Mouse (Mus musculus) embryo, embryonic 9.5 days (tissue): Measurements from ENCODE around the gene Kalrn.

Experiments used
- DNase-seq: peaks from one replicate; pipeline ENCODE4 v3.0.0-alpha.2; 2017; ENCODE audit errors: extremely low spot score

The Kalrn gene

GRCm38 (mm10) chr16:33939133-33939531 lies 634.2 kb downstream of the Kalrn start:
- DNase-seq: no peak

- no peak for DNase-seq
Measured at GRCm38 (mm10) chr16:33938311-33939132, 634.8 kb downstream of the Kalrn start.

- DNase-seq: no peak
Measured at GRCm38 (mm10) chr16:33937567-33937966, 635.8 kb downstream of the Kalrn start.

DNA sequence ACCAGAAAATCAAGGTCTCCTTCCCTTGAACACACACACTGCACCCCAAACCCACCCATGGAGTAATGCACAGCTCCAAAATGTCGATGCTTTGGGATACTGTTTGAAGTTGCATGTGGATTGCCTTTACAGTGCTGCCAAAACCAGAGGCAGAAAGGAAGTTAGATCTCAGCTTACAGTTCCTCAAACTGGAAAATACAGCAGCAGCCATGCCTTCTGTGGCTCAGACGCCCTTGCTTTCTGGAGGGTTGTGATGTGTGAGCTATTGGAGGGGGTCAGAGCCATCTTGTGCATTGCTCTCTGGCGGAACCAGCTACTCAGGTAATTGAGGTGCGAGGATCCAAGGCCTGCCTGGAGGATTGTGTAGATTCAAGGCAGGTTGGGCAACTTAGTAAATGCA lies 636.4 kb downstream of the Kalrn start:
- no peak for DNase-seq

DNA sequence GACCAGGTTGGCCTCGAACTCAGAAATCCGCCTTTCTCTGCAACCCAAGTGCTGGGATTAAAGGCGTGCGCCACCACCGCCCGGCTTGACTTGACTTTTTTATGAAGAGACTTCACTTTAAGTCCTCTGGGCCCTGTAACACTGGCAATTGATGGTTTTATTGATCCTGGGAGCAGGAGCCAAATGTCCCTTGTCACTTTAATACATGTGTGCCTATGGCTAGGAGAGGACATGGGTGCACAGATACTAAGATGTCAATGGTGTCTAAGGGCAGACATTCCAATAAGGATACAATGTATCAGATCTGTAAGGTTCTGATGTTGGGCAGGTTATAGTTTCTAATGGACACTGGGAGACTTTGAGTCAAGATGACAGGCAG lies 637.9 kb downstream of the Kalrn start:
- DNase-seq: no peak

GRCm38 (mm10) chr16:33934701-33935406 lies 638.5 kb downstream of the Kalrn start:
- DNase-seq: no peak

DNA sequence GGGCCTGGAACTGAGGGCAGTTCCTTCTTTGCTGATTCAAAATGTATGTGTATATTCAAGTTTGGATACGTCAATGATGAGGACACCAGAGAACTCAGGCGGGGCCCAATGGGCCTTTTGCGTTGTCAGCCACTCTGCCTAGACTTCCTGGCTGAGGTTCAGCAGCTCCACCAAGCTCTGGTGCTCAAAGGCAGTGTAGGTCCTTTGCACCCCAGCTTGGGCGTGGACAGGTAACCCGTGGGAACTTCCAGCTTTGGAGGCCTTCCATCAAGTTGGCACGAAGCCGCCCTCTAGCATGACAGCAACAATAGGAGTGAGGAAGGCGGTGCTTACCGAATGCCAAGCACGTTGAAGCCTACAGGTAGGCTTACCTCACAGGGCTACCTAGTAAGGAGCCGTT lies 639.9 kb downstream of the Kalrn start:
- no peak for DNase-seq

DNA sequence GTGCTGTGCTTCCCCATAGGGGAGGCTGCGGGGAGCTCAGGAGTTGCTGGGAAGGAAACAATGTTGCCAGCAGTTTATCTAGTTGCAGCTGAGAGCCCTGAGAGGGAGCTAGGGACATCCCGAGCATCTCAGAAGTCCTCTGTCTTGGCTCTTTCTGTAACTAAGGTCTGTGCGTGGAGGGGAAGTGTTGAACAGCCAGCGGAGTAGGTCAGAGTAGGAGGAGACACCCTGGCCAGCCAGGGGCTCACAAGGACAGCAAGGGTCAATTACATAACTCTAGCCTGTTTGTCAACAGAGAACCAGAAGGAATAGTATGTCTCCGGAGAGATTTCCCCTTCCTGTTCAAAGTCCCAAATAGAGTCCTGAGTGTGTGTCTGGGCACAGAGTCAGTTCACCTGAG lies 641.2 kb downstream of the Kalrn start:
- no peak for DNase-seq

GRCm38 (mm10) chr16:33931682-33932081 lies 641.6 kb downstream of the Kalrn start:
- no peak for DNase-seq

DNA sequence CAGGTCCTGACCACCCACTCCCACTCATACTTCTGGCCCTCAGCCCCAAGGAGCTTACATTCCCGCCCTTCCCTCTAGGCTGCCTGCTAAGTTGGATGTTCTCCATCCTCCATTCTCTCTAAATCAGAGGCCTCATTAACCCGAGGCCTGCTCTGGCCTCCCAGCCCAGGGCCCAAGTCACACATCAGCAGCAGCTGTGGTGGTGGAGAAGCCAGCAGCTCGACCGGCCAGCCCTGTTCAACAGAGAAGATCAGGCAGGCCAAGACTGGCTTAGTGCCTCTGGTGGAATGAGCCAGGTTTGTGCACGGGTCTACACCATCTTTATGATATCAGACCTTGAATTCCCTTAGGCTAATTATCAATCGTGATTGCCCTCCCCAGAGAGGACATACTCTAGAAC lies 642.5 kb downstream of the Kalrn start:
- DNase-seq: no peak

DNA sequence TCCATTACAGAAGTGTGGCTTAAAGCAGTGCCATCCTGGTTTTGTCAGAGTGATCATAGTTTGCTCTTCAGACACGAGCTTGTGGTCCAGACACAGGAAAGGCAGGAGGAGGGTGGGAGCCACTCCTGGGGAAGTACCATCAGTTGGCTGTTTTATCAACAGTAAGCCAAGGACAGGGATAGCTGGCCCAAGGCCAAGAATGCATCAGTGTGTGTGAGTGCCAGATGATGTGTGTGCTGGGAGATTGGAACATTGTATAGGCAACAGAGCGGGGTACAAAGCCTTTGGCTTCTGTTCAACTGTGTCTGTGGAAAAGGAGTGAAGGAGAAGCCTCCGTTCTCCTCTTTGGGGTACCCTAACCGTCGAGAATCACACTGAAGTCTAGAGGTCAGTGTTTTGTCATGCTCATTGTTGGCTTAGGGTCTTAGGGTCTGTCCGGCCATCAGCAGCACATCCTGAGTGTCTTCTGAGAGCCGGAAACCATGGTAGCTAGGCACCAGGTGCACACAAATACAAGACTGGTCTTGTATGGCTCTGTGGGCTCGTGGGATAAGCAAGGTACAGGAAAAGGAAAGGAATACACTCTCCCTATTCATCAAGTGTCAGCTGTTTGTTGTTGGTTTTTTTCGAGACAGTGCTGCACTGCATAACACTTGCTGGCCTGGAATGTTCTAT lies 644.4 kb downstream of the Kalrn start:
- no peak for DNase-seq

GRCm38 (mm10) chr16:33927263-33927824 lies 646.0 kb downstream of the Kalrn start:
- DNase-seq: no peak

- DNase-seq: no peak
Measured at GRCm38 (mm10) chr16:33923758-33924157, 649.6 kb downstream of the Kalrn start.

DNA sequence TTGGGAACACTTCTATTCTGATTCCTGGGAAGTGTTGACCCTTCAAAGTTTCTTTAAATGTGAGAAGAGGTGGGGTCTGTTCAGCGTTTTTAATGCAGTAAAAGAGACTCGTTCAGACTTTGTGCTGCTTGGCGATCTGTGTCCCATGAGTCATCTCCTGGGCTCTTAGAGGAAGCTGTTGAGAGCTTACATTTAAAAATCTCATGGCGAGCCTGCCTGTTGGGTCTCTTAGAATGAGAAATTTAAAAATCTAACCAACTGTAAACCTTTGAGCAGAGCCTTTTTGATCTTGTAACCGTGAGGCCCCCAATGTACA lies 650.4 kb downstream of the Kalrn start:
- DNase-seq: no peak

- DNase-seq: no peak
Measured at GRCm38 (mm10) chr16:33922111-33923000, 651.0 kb downstream of the Kalrn start.

DNA sequence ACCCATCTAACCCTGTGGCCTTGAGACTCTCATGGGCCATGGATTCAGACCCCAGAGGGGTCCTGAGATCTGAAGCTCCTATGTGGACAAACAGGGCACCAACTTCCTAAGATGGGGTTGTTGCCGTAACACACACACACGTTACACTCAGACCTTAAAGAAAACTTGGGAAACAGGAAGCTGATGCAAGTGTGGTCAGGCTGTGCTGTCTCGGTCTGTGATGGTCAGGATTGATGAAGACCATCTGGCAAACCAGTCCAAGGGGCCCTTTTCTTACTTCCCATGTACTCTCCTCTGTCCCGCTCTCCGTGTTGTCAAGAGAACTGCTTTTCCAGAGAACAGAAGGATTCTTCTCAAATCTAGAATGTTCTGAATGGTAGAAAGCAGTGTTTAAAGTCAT lies 651.8 kb downstream of the Kalrn start:
- no peak for DNase-seq
